Mouse (Mus musculus): ENCODE measurements around the gene Tspear.

GRCm38 (mm10) chr10:77667402-77667801 is 19.0 kb upstream of the Tspear start:
- TF ChIP-seq CTCF (IDR thresholded peaks at IDR 0.05; ENCODE audit: borderline replicate concordance, insufficient read depth, low read depth, low read length) (no peak), POLR2A (IDR thresholded peaks at IDR 0.05; ENCODE audit: borderline replicate concordance, insufficient read depth, low read length) (no peak)

Data from cerebellum, adult 2 months (tissue).